Mouse (Mus musculus) v-Abl transformed pro-B cells (cell line): ENCODE results near the gene Zscan22.
"Not testable (repeated sequence)": the region's sequence is repeated elsewhere in the genome, so short reads cannot be mapped to it uniquely, and the experiment has no call there.

Experiments used
- in situ Hi-C, 2 experiments: fragments of 400-800 bp; cut with MboI; formaldehyde crosslinking; loops; one replicate each; pipeline ENCODE4 v1.15.1; 2025; ENCODE audit not compliant: unreplicated experiment in 2 of 2

The Zscan22 gene

GRCm38 (mm10) chr7:12897655-12898410 lies at the start of gene Zscan22:
Gene Zscan22 (plus strand): TSS chr7:12897815.
- in situ Hi-C loops: no loop called here

GRCm38 (mm10) chr7:12874301-12874700 lies 23.3 kb upstream of the Zscan22 start:
- in situ Hi-C loops: no loop called here

GRCm38 (mm10) chr7:12880036-12880435 lies 17.6 kb upstream of the Zscan22 start:
- in situ Hi-C loops: loop anchor here in 1 of 2 experiments (10.0 kb wide), 1 partner anchor 395 kb away; no protein-coding TSS in a partner anchor

DNA sequence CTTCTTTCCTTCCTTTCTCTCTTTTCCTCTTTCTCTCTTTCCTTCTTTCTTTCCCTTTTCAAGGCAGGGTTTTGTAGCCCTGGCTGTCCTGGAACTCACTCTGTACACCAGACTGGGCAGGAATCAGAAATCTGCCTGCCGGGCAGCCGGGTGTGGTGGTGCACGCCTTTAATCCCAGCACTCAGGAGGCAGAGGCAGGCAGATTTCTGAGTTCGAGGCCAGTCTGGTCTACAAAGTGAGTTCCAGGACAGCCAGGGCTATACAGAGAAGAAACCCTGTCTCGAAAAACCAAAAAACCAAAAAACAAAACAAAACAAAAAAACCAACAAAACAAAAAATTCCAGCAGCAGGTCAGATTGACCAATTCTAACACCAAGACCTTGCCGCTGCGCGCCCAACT lies 17.1 kb upstream of the Zscan22 start:
- in situ Hi-C loops: loop anchor here in 1 of 2 experiments (10.0 kb wide), 1 partner anchor 396 kb away; no protein-coding TSS in a partner anchor

DNA sequence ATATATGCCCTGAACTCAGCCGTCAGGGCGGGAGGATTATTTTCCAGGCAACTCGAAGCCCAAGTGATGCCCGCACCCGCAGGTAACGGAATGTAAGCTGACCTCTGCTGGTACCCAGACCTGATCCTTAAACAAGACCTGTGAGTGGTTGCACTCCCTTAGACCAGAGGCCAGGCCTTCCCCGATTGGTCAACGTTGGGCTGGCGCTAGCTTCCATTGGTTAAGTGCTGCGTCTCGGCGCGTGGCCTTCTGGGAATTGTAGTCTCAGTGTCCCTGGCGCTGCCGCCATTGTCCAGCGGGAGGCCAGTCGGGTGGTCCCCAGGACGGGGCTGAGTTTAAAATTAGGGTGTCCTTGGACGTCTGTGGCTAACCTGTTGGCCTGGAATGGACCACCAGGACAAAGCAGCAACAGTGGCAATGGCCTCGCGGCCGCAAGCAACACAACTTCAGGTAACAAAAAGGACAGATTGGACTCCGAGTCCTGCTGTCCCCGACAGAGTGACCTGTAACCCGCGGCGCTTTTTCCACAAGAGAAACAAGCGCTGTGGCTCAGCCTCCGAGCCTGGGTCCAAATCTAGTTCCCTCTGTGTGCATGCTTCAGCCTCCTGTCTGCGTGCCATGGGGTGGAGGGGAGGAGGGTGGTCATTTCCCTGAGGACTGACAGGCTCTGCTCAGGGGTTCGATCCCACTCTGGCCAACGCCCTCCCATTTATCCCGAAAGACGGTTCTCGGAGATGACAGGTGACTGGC lies 16.5 kb upstream of the Zscan22 start, which contains the start of gene Zfp128:
Gene Zfp128, plus strand, starts transcription at position 267 of the 750 bp plus-strand sequence.
- in situ Hi-C loops: loop anchor here in 1 of 2 experiments (10.0 kb wide), 1 partner anchor 396 kb away; no protein-coding TSS in a partner anchor

DNA sequence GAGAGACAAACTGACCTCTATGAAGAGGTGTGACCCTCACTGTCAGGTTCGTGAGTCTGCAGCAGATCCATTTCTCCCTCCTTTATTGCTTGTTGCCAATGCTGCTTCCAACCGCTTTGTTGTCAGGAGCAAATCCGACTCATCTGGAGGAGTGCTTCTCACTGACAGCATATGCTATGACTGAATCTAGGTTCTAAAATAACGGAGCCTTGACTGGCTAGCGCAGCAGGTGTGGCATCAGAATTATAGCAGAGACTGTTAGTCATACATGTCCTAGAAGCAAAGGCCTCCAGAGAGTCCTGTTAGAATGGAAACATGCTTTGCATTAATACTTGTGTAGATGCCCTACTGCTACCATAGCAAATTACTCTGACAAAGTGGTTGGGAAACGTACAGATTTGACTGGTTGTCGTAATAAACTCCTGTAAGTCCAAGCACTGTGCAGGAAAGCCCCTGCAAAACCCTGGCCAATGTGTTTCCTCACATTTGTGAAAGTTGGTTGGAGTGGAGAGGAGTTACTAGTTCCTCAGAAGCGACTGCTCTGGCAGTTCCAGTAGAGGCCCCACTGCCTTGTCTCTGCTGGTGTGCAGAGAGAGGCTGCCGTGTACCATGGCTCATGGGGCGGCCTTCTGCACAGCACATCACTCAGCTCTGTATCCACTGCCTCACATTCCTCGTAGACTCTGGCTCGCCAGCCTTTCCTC lies 10.9 kb upstream of the Zscan22 start:
- in situ Hi-C loops: loop anchor here in 1 of 2 experiments (10.0 kb wide), 1 partner anchor 402 kb away; no protein-coding TSS in a partner anchor

- in situ Hi-C loops: loop anchor here in 1 of 2 experiments (10.0 kb wide), 1 partner anchor 403 kb away; no protein-coding TSS in a partner anchor
Observed at GRCm38 (mm10) chr7:12887585-12887984, 10.0 kb upstream of the Zscan22 start.

DNA sequence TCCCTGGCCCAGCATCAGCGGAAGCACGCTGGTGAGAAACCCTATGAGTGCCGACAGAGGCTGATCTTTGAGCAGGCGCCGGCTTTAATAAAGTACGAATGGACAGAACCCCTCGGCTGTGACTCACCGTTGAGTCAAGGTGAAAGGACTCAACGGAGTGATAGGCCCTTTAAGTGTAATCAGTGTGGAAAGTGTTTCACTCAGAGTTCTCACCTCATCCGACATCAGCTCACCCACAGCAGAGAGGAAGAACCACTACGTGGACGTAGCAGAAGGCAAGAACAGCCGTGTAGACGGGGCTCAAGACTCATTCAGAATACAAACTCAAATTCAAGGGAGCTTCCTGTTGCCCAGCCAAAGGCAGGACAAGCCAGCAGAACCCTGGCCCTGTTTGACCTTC lies 6.7 kb upstream of the Zscan22 start:
- in situ Hi-C loops: no loop called here

DNA sequence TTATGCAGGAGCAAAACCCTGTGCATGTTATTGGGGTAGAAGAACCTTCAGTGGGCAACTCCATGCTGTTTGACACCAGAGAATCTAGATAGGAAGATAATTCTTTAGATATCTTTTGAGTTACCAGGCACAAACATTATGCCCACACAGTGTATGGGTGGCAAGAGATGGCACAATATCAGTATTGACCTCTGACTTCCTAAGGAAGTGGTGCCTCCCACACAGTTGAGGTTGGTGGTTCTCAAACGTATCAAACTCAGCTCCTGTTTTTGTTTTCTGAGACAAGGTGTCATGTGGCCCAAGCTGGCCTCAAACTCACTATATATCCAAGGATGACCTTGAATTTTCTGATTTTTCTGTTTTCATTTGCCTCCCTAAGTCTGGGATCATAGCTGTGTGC lies 6.3 kb upstream of the Zscan22 start:
- in situ Hi-C loops: no loop called here

DNA sequence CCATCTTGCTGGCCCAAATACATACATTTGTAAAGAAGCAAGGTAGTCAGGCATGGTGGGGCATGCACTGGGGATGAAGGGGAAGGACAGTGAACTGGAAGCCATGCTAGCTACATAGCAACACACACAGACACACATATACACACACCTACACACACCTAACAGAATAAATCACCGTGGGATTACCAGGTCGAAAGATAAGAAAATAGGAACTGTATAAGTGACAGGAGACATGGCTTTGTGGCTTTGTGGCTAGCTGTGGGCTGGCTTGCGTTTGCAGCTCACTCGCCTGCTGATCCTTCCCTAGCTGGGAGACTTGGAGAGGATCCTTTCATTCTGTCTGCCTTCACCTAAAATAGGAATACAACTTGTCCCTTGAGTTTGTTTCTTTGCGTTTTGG lies 3.9 kb downstream of the Zscan22 start:
- in situ Hi-C loops: no loop called here

GRCm38 (mm10) chr7:12903623-12904022 lies 6.0 kb downstream of the Zscan22 start:
- in situ Hi-C loops: no loop called here

- in situ Hi-C loops: no loop called here
Observed at GRCm38 (mm10) chr7:12905146-12905545, 7.5 kb downstream of the Zscan22 start.

DNA sequence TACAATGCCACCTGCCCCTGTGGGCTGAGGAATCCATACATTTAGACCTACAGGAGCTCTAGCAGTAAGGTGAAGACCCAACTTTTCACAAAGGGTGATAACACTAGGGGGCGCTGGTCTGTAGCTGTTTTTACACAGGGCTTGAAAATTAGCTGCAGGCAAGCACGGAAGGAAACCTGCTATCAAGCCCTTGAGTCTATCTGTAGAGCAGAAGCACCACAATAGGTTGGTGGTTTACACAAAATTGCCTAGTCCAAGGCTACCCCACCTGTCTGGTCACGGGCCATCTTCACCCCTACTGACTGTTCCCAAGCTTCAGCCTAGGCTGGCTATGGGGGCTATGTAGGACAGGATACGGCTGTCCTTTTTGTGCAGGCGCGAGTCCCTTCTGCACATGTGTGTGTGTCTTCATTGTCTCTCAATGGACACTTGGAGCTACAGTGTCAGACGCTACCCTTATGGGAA lies 11.9 kb downstream of the Zscan22 start:
- in situ Hi-C loops: no loop called here

DNA sequence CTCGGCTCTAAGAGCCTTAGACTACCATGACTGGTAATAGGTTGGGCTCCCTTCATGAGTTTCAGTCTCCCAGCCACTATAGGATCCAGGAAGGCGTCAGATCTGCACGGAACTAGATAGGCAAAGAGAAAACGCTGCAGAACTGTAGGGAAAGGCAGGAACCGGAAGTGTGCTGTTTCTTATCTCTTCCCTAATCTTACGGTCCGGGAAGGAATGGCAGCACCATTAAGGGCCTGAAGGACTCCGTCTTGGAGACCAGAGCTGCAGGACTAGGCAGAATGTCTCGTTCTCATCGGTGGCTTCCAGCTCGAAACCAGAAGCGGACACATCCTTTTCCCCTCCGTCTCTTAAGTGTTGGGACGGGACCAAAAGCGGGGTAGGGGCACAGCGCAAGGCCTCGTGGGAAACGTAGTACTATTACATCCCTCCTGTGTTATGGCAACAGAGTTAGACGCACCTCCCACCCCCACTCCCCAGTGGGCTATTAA lies 12.6 kb downstream of the Zscan22 start:
- in situ Hi-C loops: loop anchor here (5.0 kb wide), 3 partner anchors 82 to 137 kb away; no protein-coding TSS in a partner anchor

GRCm38 (mm10) chr7:12913556-12913955 lies 15.9 kb downstream of the Zscan22 start:
- in situ Hi-C loops: loop anchor here (5.0 kb wide), 3 partner anchors 79 to 134 kb away; no protein-coding TSS in a partner anchor

GRCm38 (mm10) chr7:12920495-12920894 lies 22.9 kb downstream of the Zscan22 start:
- in situ Hi-C loops: not testable (repeated sequence)

DNA sequence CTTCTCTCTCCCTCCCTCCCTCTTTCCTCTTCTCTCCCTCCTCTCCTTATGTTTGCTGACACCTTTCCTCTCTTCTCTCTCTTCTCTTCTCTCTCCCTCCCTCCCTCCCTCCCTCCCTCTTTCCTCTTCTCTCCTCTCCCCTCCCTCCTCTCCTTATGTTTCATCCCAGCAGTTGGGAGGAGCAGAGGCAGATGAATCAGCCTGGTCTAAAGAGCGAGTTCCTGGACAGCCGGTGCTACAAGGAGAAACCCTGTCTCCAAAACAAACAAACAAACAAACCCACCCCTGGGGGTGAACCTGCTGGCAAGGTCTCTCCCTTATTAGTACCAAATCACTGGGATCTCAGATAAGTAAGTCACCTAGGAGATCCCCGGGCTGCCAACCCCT lies 23.7 kb downstream of the Zscan22 start:
- in situ Hi-C loops: no loop called here

GRCm38 (mm10) chr7:12921705-12922465 lies 24.3 kb downstream of the Zscan22 start, which contains the start of gene Rps5:
Gene Rps5 (plus strand): TSS chr7:12922290.
- in situ Hi-C loops: no loop called here

- in situ Hi-C loops: no loop called here
Observed at GRCm38 (mm10) chr7:12922729-12923128, 25.1 kb downstream of the Zscan22 start.

- in situ Hi-C loops: no loop called here
Observed at GRCm38 (mm10) chr7:12926316-12926715, 28.7 kb downstream of the Zscan22 start.
